Mouse (Mus musculus): Measurements from ENCODE around the gene Sectm1b.
A peak's percentile ranks its signal among the peaks of the same experiment; 100 is the strongest.
"Not testable (repeated sequence)": the region's sequence is repeated elsewhere in the genome, so short reads cannot be mapped to it uniquely, and the experiment has no call there.

Gene Sectm1b

DNA sequence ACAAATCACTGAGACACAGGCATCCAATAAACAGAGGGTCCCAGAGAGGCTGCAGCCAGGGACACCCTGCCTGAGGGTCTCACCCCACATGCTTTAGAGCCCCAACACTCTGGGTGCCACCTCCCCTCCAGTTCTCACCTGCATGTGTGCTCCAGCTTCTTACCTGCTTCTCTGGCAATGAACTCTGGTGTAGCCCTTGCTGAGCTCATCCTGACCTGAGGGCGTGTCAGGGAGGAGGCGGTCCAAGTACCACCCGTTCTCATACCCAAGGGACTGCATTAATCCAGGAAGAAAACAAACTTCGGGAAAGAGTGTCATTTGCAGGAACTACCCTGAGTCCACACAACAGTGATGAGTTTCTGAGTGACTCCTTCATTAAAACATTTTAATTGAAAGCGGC, at the start of gene Sectm1b:
TSS of gene Sectm1b (minus strand) at position 191 of the 400 bp plus-strand sequence.
- DNase-seq (ENCODE audit: low read depth, low spot score), result no peak

DNA sequence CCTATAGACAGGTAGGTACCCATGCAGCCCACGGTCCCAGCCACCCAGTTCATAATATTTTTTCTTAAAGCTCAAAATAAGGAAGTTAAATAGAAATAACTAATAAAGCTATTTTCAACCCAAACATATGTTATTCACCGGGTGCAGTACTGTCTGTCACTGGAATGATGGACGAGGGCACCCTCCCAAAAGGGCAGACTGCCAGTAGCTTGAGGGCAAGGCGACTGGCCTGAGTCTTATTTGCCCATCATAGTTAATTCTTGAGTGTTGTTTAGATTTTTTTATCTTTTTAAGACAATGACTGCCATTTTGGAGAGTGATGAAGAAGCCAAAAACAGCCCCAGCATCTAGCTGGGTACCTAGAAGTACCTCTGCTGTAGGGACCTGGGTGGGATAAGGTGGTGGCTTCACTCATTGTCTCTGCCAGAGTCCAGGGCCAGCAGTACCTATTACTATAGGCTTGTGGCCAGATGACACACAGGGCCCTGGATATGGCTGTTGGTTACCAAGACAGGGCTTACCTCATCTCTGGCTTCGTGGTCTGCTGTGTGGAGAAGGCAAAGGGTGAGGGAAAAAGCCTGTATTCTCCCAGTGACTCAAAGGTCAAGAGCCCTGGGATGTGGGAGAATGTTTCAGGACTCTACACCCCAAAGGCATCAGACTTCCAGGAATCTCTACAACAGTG, 48.9 kb upstream of the Sectm1b start:
- peak; percentile 77 for DNase-seq (ENCODE audit: low read depth, low spot score)

DNA sequence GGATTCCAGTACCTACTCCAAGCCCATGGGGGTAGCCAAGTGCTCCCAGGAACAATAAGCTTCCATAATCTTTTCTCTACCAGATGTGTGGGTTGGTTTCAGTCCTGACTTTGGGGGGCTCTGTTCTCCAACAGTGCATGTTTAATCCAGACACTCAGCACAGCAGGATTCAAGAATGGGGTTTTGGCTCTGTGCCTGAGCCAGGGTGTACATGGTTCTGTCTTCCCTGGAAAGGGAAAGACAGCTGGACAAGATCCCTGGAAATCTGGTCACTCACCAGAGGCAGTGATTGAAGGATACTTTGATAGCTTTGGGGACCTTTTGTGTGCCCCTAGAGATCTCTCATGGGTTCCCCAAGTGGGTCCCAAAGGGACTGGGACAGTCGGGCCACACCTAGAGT, 48.2 kb upstream of the Sectm1b start:
- DNase-seq (ENCODE audit: low read depth, low spot score), result no peak

DNA sequence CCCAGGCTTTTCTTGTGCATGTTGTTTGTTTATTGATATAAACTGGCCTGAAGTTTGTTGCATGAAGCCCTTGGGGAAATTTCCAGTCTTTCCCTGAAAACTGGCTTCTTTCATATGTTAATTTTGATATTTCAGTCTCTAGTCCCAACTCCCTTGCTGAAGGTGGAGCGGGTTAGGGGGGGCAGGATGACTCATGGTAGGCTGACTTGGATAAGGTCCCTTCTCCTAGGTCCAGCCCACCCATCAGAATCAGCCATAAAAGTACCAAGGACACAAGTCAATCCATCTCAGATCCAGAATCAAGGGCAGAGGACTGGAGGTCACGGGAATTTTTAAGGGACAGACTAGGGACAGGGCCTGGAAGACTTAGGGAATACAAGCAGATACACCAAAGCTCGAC, 47.7 kb upstream of the Sectm1b start:
- peak; percentile 24 for DNase-seq (ENCODE audit: low read depth, low spot score)

DNA sequence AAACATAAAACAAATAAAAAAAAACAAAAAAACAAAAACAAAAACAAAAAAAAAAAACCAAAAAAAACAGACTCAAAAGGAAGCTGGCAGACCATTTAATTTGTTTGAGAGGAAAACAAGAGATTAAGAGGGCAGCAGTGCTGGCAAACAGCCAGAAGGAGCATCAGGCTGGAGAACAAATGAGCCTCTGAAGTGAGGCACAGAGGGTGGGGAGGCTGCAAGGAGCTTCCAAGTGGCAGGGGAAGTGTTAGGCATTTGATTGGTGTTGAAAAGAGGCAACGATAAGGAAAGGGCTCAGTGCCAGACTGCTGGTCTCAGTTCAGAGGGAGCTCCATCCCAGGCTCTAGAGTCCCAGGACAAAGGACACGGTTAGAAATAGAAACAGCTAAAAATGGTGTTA, 46.6 kb upstream of the Sectm1b start:
- peak; percentile 67 for DNase-seq (ENCODE audit: low read depth, low spot score)

DNA sequence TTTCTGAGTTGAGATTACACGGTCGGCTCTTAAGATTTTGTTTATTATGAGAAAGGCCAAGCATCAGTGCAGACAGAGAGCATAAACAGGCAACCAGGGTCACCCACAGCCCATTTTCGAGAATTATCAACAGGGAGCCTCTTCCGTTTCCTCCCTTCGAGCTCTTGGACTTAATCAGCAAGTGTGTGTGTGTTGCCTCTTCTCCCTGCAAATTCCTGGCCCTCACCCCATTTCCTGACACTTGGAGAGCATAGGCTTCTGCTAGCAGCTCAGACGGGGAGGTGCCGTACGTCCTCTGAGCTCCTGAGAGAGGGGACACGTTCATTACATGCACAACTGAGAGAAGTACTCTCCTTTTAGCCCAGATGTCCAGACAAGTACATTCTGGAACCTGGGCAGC, 44.7 kb upstream of the Sectm1b start:
- no peak for DNase-seq (ENCODE audit: low read depth, low spot score)

DNA sequence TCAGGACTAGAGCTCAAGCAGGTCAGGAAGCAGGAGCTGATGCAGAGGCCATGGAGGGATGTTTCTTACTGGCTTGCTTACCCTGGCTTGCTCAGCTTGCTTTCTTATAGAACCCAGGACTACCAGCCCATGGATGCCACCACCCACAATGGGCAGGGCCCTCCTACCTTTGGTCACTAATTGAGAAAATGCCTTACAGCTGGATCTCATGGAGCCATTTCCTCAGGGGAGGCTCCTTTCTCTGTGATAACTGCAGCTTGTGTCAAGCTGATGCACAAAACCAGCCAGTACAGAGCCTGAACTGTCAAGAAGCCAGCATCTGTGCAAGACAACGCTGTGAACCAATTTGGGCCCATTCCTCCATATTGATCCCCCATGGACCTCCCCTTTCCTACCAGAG, 43.9 kb upstream of the Sectm1b start:
- DNase-seq (ENCODE audit: low read depth, low spot score), result not testable (repeated sequence)

DNA sequence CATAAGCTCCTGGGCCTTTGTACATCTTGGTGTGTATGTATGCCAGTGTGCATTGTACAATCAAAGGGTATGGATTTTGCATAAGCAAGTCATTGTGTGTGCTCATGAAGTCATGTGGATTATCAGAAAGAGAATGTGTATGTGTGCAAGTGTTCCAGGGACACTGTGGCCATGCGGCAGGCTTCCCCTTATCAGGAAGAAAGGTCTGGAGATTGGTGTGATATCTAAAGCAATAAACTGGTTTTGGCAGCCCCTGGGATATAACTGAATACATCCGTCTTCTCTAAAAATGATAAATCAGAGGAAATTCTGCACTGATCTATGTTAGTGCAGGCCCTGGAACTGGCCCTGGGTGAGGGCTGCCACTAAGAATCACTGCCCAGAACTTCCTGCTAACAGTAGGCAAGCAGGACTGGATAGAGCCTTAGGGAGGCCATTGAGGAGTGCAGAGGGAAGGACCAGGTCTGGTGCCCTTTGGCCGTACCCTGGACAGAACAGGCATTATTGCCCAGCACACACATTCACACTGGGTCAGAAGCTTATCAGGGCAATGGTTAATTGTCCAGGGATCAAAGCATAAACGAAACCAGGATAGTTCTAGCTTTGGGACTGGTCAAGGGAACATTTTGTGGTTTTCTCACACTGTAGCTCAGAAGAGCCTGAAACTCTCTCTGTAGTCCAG, 37.9 kb upstream of the Sectm1b start:
- DNase-seq (ENCODE audit: low read depth, low spot score), result no peak

DNA sequence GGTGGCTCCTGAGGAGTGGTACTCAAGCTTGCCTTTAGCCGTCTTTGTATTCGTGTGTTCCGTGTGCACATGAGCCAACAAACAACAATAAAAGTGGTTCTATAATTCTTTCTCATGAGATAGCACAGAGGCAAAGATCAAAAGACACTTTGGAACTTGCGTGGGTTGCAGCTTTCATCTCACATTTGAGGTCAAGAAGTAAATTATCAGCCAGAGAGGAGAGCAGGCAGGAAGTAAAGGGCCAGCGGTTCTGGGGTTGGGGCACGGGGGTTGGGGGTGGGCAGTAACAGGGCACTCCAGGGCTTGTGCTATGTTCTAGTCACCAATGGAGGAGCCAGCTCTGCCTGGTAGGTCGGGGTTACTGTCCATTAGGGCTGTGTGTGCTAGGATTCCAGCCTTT, 37.3 kb upstream of the Sectm1b start:
- no peak for DNase-seq (ENCODE audit: low read depth, low spot score)

DNA sequence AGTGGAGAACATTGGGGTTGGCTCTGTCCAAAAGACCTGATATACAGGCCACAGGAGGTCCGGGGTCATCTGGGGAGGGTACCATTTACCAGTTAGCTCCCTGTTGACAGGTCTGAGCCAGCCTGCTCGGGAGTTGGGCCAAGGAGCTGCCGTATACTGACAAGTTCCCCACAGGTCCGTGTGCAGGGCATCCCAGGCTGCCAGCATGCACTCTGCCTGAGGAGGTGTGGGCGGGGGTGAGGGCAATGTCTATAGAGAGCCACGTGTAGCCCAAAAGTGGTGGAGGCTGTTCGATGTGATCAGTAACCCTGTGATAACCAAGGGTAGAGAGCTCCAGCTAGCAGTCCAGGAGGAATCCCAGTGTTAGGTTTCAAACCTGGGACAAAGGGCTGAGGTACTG, 36.4 kb upstream of the Sectm1b start:
- no peak for DNase-seq (ENCODE audit: low read depth, low spot score)

DNA sequence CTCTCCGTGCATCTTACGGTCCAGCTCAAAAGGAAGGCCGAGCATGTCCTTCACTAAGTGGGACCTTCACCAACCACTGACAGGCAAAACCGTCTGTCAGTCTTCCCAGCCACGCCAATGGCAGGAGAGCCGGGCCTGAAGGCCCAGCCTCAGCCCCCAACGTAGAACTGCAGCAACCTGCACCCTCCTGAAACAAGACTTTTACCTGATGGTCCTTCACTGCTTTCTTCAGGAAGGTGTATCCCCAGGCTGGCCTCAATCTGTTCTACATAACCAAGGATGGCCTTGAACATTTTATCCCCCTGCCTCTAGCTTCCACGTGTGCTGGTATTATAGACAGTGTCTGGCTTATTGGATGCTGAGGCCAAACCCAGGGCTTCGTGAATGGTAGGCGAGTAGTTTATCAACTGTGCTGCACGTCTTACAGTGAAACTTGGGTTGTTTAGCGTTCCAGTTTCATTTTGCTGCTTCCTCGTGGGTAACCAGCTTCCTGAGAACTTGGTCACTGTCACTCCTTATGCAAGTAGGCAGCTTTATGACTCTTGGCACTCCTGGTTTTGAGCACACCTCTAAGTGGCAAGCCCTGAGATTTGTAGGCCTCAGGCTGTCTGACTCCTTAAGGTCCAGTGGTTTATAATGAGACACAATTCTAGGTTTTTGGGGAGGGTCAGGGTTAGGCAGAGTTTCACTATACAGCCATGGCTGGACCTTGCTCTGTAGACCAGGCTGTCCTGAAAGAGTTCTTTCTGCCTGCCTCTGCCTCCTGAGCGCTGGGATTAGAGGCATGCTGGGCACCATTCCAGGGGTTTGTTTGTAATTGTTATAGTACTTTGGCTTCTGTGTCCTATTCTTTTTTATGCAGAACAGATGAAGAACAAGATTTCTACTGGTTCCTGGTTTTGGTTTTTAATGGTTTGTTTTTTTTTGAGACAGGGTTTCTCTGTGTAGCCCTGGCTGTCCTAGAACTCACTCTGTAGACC, 29.5 kb upstream of the Sectm1b start:
- DNase-seq (ENCODE audit: low read depth, low spot score), result no peak

DNA sequence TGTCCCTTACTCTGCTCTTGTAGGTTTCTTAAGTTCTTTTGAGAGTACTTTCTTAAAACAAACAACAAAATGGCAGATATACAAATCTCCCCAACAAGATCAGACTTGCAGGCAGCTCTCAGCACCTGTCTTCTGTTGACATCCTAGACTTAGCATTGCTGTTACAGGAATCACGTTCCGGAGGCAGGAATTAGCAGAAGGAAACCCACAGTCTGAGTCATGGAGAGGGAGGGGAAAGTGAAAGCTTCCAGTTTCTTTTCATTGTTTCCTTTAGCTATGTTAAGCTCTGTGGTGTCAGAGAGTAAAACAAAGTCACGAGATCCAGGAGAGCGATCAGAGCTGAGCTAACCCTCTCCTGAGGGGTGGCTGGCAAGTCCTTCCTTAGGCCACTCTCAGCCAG, 27.6 kb upstream of the Sectm1b start:
- peak; percentile 49 for DNase-seq (ENCODE audit: low read depth, low spot score)

DNA sequence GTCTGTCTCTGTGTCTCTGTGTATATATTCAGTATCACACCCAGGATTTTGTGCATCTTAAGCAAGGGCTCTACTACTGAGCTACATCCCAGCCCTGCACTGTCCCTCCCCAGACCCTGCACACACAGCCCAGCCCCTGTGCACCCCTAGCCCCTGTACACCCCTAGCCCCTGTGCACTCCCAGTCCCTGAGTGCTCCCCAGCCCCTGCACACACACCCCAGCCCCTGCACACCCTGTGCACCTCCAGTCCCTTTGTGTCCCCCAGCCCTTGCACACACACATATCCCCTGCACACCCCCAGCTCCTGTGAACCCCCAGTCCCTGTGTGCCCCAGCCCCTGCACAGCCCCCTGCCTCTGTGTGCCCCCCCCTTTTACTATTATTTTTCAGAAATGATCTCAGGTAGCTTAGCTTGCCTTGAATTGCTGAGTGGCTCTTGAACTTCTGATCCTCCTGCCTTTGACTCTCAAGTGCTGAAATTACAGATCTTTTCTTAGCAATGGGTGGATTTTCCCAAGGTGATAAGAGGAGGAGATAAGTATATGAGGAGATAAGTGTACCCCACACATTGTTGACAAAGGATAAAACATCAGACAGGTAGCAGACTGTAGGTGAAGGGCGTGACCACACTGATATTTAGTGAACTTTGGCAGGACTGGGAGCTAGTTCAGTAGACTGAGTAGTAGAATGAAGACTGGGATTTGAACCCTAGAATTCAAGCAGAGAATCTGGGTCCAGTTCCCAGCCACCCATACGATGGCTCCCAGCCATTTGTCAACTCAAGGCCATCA, 26.6 kb upstream of the Sectm1b start:
- no peak for DNase-seq (ENCODE audit: low read depth, low spot score)

DNA sequence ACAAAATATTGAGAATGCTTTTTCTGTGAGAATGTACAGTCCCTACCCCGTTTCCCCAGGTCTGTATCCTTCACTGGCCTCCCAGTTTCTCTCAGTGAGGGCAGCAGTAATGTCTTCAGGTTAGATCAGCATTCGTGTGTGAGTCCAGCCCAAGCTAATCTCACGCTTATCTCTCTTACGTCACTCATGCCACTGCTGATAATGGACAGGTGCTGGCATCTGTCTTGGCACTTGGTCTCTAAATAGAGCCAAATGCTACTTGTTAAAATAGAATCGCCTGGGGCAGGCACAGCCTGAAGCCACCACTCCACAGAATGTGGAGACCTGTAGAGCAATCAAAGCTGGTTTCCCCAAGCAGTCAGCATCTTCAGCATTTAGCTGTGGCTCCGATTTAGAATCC, 25.6 kb upstream of the Sectm1b start:
- DNase-seq (ENCODE audit: low read depth, low spot score), result no peak

DNA sequence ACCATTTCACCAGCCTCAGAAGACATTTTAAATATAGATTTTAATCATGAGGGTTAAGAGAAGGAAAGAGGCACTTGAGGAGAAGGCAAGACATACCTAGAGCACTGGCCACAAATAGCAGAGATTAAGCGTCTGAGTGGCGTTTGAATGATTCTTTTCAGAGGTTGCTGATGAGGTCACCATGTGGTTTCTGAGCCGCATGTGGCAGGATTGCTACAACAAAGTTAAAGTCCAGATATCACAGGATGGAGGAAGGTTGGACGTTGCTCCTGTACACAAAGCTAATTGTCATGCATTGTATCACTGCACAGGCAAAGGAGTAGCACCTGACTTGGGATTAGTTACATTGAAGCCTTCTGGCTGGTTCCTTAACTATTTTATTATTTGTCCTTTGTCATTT, 22.9 kb upstream of the Sectm1b start:
- no peak for DNase-seq (ENCODE audit: low read depth, low spot score)

DNA sequence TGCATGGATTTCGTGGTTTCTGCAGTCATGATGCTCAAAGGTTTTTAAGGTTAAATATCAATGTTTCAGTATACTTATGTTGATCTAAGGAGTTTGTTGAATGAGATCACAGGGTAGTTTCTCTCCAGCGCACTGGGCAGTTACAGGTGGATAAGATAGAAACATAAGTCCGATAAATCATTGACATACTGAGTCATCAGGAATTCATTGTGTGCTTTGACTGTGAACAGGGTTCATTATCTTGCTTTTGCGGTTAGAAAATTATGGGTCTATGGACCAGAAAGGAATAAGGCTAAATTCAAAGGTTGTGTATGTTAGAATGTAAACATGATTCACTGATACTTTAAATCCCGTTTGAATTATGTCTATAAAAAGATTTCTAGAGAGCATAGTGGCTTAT, 21.8 kb upstream of the Sectm1b start:
- no peak for DNase-seq (ENCODE audit: low read depth, low spot score)

DNA sequence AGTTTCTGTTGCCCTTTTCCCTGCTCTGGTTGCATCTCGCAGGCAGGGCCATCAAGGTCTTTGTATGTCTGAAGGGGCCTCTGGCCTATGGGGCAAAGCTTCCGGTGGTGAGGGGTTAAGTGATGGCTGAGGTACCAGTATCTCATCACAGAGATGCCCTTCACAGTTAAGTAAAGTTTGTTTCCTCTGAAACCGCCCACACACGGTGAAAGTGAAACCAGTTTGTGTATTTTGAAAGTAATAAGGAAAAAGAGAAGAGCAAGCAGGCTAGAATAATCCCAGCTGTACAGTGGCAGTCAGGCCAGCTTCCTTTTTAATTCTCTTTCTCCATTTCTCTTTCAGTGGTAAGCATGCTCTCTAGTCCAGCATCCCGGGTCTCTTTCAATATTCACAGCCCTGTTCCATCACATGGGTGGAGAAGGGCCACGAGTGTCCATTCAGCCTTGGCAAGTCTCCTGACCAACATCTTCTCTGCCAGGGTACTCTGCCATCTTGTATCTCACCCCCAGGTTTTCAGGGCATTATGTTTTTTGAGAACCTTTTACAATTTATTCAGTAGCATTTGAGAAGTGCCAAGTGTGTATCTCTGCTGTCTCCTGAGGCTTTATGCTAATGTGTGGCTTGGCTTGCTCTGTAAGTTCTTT, 19.6 kb upstream of the Sectm1b start:
- DNase-seq (ENCODE audit: low read depth, low spot score), result no peak

DNA sequence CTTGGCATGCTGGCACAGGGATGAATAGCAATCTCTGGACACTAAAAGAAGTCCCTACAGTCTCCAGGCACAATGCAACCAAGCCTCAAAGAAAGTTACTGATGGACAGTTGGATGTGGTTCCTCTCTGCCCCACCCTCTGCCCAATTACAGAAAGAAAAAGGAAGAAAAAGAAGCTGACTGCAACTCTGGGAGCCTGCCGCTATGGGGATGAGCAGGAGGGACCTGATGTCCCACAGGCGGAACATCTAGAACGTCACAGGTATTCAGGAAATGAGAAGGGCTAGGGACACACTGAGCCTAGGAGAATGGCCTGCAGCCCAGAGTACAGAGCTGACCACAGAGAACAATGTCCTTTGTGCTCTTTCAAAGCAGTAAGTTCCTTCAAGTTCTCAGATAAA, 18.9 kb upstream of the Sectm1b start:
- no peak for DNase-seq (ENCODE audit: low read depth, low spot score)

DNA sequence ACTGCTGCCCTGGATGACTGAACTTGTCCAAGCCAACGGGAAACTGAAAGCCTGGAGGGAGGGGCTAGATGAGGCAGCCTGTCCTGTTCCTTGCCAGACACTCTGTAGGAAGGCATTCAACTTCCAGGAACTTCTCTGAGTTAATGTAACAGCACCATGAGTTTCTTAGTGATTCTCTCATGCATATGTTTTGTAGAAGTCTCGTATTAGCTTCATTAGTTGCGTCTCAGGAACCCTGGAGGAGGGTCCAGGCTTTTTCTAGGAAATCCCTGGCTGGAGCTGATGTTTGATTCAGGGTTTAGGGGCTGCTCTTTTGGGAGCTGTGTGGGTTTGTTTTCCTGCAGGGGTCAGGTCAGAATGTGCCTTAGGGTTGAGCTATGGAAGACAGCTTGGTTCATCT, 17.8 kb upstream of the Sectm1b start, which contains the start of gene Sectm1a:
TSS of gene Sectm1a (minus strand) at position 101 of the 400 bp plus-strand sequence.
- DNase-seq (ENCODE audit: low read depth, low spot score), result no peak

DNA sequence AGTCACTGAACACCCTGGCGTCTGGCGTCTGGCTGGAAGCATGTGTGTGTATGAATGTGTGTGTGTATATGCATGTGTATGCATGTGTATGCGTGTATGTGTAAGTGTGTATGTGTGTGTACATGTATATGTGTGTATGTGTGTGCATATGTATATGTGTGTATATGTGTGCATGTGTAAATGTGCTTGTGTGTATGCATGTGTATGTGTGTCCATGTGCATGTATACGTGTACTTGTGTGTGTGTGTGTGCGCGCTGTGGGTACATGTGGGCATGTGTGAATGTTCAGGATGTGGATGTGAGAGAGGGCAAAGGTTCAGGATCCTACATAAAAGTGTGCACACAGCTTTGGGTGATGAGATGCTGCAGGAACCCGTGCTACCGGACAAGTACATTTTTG, 17.0 kb upstream of the Sectm1b start:
- DNase-seq (ENCODE audit: low read depth, low spot score), result no peak

DNA sequence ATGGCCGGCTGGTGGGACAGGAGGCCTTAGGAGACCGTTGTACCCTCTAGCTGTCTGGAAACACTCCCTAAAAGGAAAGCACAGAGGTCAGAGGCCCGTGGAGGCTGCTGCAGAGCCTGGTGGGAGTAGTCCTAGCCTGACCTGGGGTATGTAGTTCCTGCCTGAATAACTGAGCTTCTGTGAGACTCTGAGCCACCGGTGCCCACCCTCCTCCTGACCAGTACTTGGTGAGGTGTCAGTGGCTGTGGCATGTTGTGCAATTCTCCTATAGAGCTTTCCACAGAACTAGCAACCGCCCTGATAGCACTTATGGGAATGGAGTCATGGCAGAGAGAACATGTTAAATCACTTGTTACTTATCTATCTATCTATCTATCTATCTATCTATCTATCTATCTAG, 12.3 kb upstream of the Sectm1b start:
- DNase-seq (ENCODE audit: low read depth, low spot score), result no peak

Data from brain, adult 2 months (tissue).